Mouse (Mus musculus) forebrain, embryonic 14.5 days (tissue): ENCODE measurements around the gene Card10. TPM values are rescaled to one million over a fixed set of nuclear protein-coding genes. Genes with fewer than 3 reads are reported as not detected.

ENCODE experiments used
- ATAC-seq: fragments of 200-750 bp; cut with Nextera tagmentation; 2 replicates; pipeline ENCODE4 v1.8.0; 2017; ENCODE audit warnings: mild to moderate bottlenecking, moderate library complexity
- DNase-seq: peaks from one replicate; pipeline ENCODE4 v3.0.0-alpha.2; 2015; ENCODE audit warnings: low spot score
- H3K27ac ChIP-seq: fragments of 300-500 bp; sonication (generic); 2 replicates; pipeline ENCODE4 v1.5.1; 2014; ENCODE audit warnings: low read depth, mild to moderate bottlenecking, control low read depth, low read length, moderate library complexity
- H3K27me3 ChIP-seq: fragments of 300-500 bp; sonication (generic); replicated peaks from 2 replicates; pipeline ENCODE4 v1.6.1; 2014; ENCODE audit warnings: low read length, control low read depth, mixed read lengths; ENCODE audit not compliant: control insufficient read depth, insufficient read depth
- H3K36me3 ChIP-seq: fragments of 300-500 bp; sonication (generic); 2 replicates; pipeline ENCODE4 v1.6.1; 2014; ENCODE audit warnings: low read length, control low read depth; ENCODE audit not compliant: control insufficient read depth, insufficient read depth
- H3K4me1 ChIP-seq: fragments of 300-500 bp; sonication (generic); 2 replicates; pipeline ENCODE4 v1.6.1; 2014; ENCODE audit warnings: antibody characterized with exemption, low read length, control low read depth; ENCODE audit not compliant: control insufficient read depth, insufficient read depth
- H3K4me2 ChIP-seq: fragments of 300-500 bp; sonication (generic); 2 replicates; pipeline ENCODE4 v1.6.1; 2014; ENCODE audit warnings: mild to moderate bottlenecking, control low read depth, low read length
- H3K4me3 ChIP-seq: fragments of 300-500 bp; sonication (generic); 2 replicates; pipeline ENCODE4 v1.5.1; 2014; ENCODE audit warnings: low read depth, low read length, control low read depth
- H3K9ac ChIP-seq: fragments of 300-500 bp; sonication (generic); 2 replicates; pipeline ENCODE4 v1.6.1; 2014; ENCODE audit warnings: mild to moderate bottlenecking, low read length, control low read depth, moderate library complexity
- H3K9me3 ChIP-seq: fragments of 300-500 bp; sonication (generic); replicated peaks from 2 replicates; pipeline ENCODE4 v1.6.1; 2016; ENCODE audit warnings: low read length, control low read depth, mixed read lengths; ENCODE audit not compliant: control insufficient read depth
- WGBS: fragments of 180-500 bp; shearing (Covaris S2); extraction: QIAGEN DNeasy Blood & Tissue Kit; methylation state at CpG from one replicate; pipeline ENCODE4 v1.1.7; 2014; 5-methylcytosine and 5-hydroxymethylcytosine counted together
- polyA plus RNA-seq: library from polyadenylated mRNA; unstranded; fragments of >200 nt; fragmentation: Nextera tagmentation; extraction: Ambion mirVana; gene quantifications from 2 replicates; pipeline ENCODE4 v1.2.1, GENCODE M21; 2014

The Card10 gene
- polyA plus RNA-seq, 1 experiment from 2014 or later, result 1.1 TPM

DNA sequence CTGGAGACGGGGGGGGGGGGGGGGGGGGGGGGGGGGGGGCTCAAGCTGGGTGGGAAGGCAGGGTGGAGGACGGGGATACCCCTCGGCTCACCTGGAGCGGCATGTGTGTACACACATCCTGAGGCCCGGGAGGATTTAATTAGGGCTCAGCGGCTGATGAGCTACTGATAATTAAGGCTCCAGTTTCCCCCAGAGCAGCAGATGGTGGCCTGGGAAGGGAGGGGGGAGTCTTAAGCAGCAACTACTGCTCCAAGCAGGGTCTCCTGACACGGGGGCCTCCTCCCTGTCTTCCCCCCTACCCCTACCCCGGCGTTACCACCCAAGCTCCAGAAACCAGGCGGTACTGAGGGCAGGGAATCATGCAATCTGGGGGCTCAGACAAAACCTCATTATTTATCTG, 39.6 kb downstream of the Card10 start:
- Histone ChIP-seq H3K4me2 (no peak overlapping the region), H3K9ac (no peak overlapping the region), H3K4me1 (peaks cover 13% of the 10 kb centered on the region), H3K9me3 (no peaks in the 10 kb centered on the region), H3K27ac (peak overlapping the region; percentile 81; the same call in 1 of the 2 replicates), H3K27me3 (no peaks in the 10 kb centered on the region), H3K36me3 (peaks cover 55% of the 10 kb centered on the region), H3K4me3 (no peak overlapping the region)
- WGBS, result 17% methylated on average over 8 of the region's 10 CpGs
- ATAC-seq (peak; percentile 76), DNase-seq (peak; percentile 87)

DNA sequence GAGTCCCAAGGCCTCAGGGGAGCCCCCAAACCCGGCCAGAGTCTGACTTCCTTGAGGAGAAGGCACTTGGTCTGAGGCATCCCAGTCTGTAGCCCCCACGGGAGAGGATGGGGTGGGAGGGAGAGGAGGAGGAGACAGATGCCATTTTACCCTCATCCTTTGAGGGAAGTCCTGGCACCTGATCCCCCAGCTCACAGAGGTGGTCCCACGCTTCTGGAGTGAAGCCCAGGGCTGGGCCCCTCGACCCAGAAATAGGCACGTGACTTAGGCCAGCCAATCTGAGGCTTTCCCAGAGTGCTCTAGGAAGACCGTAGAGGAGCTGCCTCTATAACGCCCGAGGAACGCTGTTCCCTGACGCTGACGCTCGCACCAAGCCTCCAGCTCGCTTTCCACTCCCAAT, 41.7 kb downstream of the Card10 start:
- ATAC-seq (no peak), DNase-seq (no peak)
- Histone ChIP-seq H3K4me3 (no peak overlapping the region), H3K4me1 (peaks cover 8% of the 10 kb centered on the region; the same call in 1 of the 2 replicates), H3K27ac (no peak overlapping the region), H3K4me2 (no peak overlapping the region), H3K9ac (no peak overlapping the region), H3K36me3 (peaks cover 67% of the 10 kb centered on the region), H3K27me3 (no peaks in the 10 kb centered on the region), H3K9me3 (no peaks in the 10 kb centered on the region)
- 74% methylated on average over 13 of the region's 13 CpGs for WGBS

DNA sequence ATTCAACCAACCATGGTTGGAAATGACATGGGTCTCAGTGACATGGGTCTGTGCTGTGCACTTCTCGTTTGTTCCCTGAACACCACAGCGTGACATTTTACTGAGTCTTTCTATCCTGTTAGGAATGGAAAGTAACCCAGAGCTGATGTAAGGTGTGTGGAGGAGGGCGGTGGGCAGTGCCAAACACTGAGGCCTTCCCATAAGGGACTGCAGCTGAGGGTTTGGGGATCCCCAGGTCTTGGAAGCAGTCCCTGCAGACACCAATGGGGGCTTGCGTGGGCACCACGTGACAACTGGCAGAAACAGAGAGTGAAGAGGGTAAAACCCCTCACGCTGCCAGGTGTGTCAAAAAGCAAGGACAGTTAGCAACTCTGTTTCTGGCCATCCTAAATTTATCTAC, 44.7 kb downstream of the Card10 start:
- ATAC-seq (no peak), DNase-seq (no peak)
- Histone ChIP-seq H3K27me3 (no peaks in the 10 kb centered on the region), H3K9ac (no peak overlapping the region), H3K4me3 (no peak overlapping the region), H3K4me2 (no peak overlapping the region), H3K9me3 (no peaks in the 10 kb centered on the region), H3K36me3 (peaks cover 61% of the 10 kb centered on the region), H3K4me1 (no peaks in the 10 kb centered on the region), H3K27ac (no peak overlapping the region)
- WGBS, result 90% methylated on average over 6 of the region's 6 CpGs

DNA sequence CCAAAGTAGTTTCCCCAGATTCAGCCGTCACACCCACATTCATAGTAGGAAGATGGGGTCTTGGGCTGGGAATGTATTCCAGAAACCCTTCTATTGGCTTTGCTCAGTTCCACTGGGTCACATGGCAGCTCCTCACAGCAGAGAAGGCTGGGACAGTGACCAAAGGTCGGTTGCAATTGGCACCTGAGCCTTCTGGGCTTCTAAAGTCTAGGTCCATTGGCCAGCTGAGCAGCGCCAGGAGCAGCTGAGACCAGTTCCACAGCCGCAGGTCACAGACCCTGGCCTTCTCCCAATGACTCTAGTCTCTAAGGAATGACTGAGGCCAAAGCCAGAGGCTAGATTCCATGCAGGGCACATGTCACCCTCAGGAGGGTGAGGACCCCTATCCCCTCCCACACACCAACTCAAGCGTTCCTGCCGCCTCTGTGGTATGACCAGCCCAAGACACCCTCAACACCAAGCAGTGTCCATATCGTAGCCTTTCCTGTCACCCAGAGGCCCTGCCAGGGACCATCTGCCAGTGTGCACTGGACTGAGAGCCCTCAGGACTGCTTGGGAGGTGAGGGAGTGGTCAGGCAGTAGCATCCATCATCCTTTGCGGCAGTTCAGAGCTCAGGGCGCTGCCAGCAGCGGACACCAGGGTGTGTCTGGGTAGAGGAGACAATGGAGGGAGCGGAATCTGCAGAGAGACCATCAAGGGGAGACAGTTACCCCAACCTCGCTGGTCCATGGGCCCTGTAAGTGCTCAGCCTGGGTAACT, 46.7 kb downstream of the Card10 start:
- H3K27ac ChIP-seq, result no peak overlapping the region
- peaks cover 47% of the 10 kb centered on the region for H3K36me3 ChIP-seq
- H3K4me1 ChIP-seq, result peaks cover 2% of the 10 kb centered on the region; the same call in 1 of the 2 replicates
- H3K4me3 ChIP-seq, result no peak overlapping the region
- no peak overlapping the region for H3K4me2 ChIP-seq
- H3K27me3 ChIP-seq, result no peaks in the 10 kb centered on the region
- H3K9ac ChIP-seq, result no peak overlapping the region
- ATAC-seq (no peak), DNase-seq (no peak)
- no peaks in the 10 kb centered on the region for H3K9me3 ChIP-seq
- WGBS, result 86% methylated on average over 12 of the region's 12 CpGs

DNA sequence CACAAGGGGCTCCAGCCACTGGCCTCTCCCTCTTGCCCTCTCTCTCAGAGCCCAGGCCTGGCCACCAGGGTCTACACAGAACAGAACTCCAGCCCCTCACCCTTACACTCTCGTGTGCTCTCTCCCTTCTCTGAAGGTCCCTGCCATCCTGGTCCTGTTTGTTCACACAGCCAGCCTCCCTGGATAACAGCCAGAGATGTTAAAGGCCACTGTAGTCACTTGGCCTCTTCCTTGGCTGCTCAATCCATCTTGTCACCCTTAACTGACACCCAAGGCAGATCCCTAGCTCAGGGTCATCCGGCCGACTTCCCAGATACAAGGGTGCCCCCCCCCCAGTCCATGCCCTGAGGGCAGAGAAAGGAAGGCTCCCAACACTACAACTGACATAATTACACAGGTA, 47.6 kb downstream of the Card10 start:
- DNase-seq (no peak), ATAC-seq (no peak)
- Histone ChIP-seq H3K27ac (peak overlapping the region; percentile 11; the same call in 1 of the 2 replicates), H3K4me3 (no peak overlapping the region), H3K9me3 (no peaks in the 10 kb centered on the region), H3K4me1 (peaks cover 10% of the 10 kb centered on the region; the same call in 1 of the 2 replicates), H3K9ac (no peak overlapping the region), H3K27me3 (no peaks in the 10 kb centered on the region), H3K4me2 (no peak overlapping the region), H3K36me3 (peaks cover 38% of the 10 kb centered on the region)
- 82% methylated on average over 3 of the region's 3 CpGs for WGBS

DNA sequence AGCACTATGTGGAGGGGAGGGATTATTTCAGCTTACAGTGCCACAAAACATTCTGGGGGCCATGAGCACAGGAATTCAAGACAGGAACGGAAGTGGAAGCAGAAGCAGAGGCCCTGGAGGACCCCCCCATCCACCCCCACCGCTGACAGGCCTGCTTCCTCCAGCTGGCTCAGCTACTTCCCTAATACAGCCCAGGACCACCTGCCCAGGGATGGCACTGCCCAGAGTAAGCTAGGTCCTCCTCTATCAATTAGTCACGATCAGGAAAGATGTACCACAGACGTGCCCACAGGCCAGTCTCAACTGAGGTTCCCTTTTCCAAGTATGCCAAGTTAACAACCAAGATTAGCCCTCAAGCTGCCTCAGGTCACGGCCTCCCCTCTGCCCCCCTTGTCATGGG, 48.7 kb downstream of the Card10 start:
- H3K4me1 ChIP-seq, result peaks cover 11% of the 10 kb centered on the region; the same call in 1 of the 2 replicates
- H3K4me2 ChIP-seq, result no peak overlapping the region
- H3K9me3 ChIP-seq, result no peaks in the 10 kb centered on the region
- peaks cover 29% of the 10 kb centered on the region for H3K36me3 ChIP-seq
- ATAC-seq (no peak), DNase-seq (no peak)
- H3K27ac ChIP-seq, result 0 out of 2 replicates have a peak overlapping the region, but pooled peaks have one; percentile 11
- WGBS, result 76% methylated on average over 5 of the region's 5 CpGs
- no peak overlapping the region for H3K4me3 ChIP-seq
- no peak overlapping the region for H3K9ac ChIP-seq
- H3K27me3 ChIP-seq, result no peaks in the 10 kb centered on the region

DNA sequence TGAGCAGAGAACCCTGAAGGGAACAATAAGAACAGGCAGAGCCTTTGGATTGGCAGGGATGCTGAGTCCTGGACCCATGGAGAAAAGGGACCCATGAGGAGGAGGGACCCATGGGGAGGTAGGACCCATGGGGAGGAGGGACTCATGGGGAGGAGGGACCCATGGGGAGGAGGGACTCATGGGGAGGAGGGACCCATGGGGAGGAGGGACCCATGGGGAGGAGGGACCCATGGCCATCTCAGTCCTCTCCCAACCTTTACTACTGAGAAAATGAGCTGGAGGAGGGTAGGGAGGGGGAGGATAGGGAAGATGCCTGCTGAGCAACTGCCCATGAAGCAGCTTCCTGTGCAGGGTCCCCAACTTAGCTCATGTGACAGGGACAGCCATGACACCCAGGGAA, 49.9 kb downstream of the Card10 start:
- H3K27ac ChIP-seq, result no peak overlapping the region
- no peaks in the 10 kb centered on the region for H3K27me3 ChIP-seq
- no peak overlapping the region for H3K9ac ChIP-seq
- no peaks in the 10 kb centered on the region for H3K9me3 ChIP-seq
- no peak overlapping the region for H3K4me3 ChIP-seq
- no peak overlapping the region for H3K4me2 ChIP-seq
- ATAC-seq (no peak), DNase-seq (no peak)
- H3K36me3 ChIP-seq, result peaks cover 19% of the 10 kb centered on the region
- peaks cover 11% of the 10 kb centered on the region; the same call in 1 of the 2 replicates for H3K4me1 ChIP-seq

DNA sequence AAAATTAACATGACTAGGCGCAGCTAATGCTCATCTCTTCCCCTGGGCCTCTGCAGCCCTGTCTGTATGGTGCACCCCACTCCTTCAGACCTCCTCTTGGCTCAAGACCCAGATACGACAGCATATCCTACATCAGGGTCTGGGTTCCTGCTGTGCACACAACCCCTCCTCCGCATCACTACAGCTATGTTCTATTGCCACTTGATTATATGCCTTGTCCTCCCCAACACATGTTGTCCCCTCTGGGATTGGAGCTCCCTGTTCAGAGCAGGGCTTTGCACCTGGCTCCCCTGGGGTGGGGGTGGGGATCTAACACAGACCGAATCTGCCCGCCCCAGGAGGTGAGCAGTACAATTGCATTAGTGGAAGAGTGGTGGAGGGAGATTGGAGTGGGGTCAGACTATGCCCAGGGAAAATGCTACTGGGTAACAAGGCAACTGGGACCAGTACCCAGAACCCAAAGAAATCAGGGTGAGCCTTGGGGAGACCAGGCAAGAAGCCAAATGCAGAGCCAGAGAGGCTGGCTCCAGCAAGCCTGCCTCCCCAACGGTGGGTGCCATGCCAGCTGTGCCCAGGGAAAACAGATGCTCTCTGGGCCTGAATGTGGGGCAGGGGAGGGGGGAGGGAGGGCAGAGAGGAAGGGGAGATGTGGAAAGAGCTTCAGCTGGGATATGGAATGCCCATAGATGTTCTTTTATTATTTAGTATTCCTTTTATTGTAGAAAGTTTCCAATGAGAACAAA, 52.1 kb downstream of the Card10 start:
- Histone ChIP-seq H3K27ac (peak overlapping the region; percentile 63; the same call in 1 of the 2 replicates), H3K36me3 (no peaks in the 10 kb centered on the region), H3K27me3 (no peaks in the 10 kb centered on the region), H3K4me2 (no peak overlapping the region), H3K4me1 (peaks cover 11% of the 10 kb centered on the region; the same call in 1 of the 2 replicates), H3K4me3 (no peak overlapping the region), H3K9ac (no peak overlapping the region), H3K9me3 (no peaks in the 10 kb centered on the region)
- ATAC-seq (peak; percentile 59), DNase-seq (peak; percentile 59)
- 43% methylated on average over 6 of the region's 6 CpGs for WGBS

DNA sequence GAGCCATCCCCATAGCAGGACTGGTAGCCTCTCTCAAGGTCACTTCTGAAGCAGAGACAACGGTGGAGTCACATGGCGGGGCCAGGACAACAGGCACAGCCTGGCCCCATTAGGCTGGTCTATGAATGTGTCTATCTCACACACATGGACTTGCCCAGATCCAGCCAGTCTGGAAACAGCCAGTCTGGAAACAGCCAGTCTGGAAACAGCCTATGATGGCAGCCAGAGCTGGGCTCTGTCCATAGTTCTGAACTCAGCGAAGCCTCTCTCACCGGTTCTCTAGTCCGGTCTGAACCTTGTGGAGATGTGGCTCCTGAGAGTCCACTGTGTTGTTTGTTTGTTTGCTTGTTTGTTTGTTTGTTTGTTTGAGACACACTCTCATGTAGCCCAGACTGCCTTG, 53.0 kb downstream of the Card10 start:
- ATAC-seq, result no peak
- Histone ChIP-seq H3K4me3 (no peak overlapping the region), H3K4me2 (no peak overlapping the region), H3K27ac (0 out of 2 replicates have a peak overlapping the region, but pooled peaks have one; percentile 63), H3K27me3 (no peaks in the 10 kb centered on the region), H3K9me3 (no peaks in the 10 kb centered on the region), H3K36me3 (no peaks in the 10 kb centered on the region), H3K4me1 (peaks cover 11% of the 10 kb centered on the region; the same call in 1 of the 2 replicates), H3K9ac (no peak overlapping the region)
- 65% methylated on average over 5 of the region's 5 CpGs for WGBS
- DNase-seq, result no peak
